Mouse (Mus musculus) mouse embryonic stem cell (cell line): ENCODE data around the gene Runx1.

ENCODE experiments used
- in situ Hi-C, 2 experiments: fragments of 300-500 bp; cut with MboI; formaldehyde crosslinking; loops; 1 replicate in 1 of 2; 3 replicates in 1 of 2; pipeline ENCODE4 v1.14.3; 2019 to 2020; ENCODE audit warnings: low sequenced_read_pairs in 2 of 2, low pct_unique_long_range_greater_than_20kb in 1 of 2, mixed read lengths in 1 of 2; ENCODE audit not compliant: unreplicated experiment in 1 of 2

Gene Runx1

GRCm38 (mm10) chr16:92690759-92691158 is 135.2 kb downstream of the Runx1 start:
- in situ Hi-C loops: no loop called here

DNA sequence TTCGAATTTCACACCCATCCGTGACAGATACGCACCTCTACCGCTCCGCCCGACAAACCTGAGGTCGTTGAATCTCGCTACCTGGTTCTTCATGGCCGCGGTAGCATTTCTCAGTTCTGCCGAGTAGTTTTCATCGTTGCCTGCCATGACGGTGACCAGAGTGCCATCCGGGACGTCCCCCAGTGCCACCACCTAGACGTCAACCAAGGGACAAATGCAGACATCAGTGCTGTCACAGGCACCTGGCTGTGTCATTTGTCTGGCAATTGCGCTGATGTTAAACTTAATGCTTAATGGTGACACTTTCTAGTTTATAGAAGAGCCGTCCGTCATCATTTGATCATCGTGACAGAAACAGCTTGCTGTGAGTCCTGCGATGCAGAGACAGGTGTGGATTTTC is 137.0 kb downstream of the Runx1 start:
- in situ Hi-C loops: no loop called here

DNA sequence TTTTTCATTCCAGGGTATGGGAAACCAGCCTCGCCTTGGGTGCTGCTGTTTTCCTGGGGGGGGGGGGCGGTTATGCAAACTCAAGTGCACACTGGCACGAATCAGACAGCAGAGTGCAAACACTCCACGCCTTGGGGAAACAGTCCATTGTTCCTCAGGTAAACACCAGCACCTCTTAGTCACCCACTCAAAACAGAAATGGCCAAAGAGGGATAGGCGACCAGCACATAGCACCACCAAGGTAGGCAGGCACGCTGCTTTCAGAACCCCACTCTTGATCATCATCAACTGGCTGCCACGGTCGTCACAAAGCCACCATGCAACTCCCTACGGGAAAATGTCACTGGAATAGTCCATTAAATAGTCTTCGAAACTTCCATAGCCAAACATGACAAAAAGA is 139.0 kb downstream of the Runx1 start:
- in situ Hi-C loops: no loop called here

DNA sequence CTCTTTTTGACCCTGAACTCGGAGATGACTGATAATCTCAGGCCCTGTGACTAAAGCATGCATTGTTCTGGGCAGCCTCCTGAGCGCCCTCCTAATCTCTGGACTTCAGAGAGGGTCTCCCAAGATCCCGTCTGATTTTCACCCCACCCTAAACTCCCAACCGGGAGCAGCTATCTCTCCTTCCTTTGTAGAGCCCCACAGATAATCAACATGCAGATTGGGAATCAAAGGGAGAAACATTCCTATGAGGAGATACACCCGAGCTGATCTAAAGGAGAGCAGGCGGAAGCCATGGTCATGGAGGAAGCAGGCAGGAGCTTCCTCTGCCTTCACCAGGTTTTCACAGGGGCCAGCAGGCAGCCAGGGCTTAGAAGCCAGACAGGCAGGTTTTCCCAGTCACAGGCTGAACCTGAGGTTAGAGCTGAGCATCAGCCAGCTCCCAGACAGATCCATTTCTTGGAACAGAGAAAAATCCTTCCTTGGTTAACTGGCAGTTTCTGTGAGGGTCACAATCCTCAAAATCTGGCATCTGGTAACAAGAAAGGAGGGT is 140.1 kb downstream of the Runx1 start:
- in situ Hi-C loops: no loop called here

- in situ Hi-C loops: no loop called here
Observed at GRCm38 (mm10) chr16:92684423-92685211, 141.3 kb downstream of the Runx1 start.

DNA sequence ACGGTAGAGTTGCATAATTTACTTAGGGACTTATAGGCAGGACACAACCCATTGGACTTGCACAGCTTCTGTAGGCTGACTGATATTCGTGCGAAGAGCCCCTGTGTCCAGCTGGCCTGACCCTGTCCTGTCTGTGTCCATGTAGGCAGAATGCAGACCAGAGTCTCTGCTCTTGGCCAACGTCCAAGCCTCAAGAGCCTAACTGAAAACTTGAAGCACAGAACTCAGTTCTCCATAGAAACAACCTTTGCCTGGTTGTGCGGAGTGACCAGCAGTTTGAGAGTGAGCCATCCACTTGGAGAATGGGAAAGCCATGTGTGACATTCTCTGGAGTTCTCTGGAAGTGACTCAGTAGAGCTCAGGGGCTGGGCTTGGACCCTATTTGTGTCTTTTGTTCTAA is 149.3 kb downstream of the Runx1 start:
- in situ Hi-C loops: no loop called here

GRCm38 (mm10) chr16:92675677-92676076 is 150.3 kb downstream of the Runx1 start:
- in situ Hi-C loops: no loop called here

DNA sequence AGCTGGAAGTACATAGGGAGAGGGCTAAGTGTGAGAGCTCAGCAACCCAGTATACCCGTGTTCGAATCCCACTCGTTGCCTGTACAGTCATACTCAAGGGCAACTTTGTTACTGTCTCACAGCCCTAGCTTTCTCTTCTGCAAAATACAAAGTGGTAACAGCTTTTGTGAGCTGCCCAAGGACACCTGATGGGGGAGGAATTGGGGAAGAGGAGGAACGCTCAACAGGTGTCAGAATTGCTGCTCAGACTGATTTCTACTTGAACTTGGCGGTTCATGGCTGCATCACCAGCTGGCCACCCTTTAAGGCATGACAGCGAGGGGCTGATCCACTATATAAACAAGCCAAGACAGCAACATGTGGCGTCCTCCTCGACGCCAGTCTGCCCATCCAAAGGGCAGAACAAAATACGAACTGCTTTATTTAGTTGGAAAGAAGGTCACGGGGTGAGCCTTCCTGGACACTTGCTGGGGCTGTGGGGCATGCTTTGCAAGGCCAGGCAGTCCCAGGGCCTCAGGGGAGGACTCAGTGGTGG is 151.0 kb downstream of the Runx1 start:
- in situ Hi-C loops: no loop called here

DNA sequence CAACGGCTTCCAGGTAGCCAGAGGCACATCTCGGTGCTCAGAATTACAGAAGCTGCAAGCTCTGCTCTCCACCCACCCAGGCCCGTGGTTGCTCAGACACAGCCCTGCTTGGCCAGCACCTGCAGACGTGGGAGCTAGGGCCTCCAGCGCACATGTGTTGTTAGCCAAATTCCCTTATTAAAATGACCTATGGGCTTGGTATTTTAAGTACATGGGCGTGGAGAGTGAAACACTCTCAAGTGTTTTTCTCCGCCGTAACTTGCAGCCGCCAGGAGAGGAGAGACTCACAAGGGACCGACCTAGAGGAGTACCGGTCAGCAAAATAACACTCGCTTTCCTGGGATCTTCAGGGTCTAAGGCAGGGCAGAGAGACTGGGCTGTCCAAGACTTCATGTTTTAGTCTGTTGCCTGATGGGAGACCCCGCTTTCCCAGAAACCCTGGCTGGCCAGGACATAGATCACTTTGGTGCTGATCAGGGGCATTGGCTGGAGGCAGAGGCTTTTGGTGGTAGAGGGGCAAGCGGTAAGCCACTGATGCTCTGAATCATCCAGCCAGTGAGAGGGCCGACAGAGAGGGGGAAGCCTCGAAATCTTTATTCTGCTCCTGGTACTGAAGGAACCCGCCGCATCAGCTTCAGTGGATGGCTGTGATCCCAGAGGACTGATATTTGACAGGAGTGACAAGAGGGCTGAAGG is 151.7 kb downstream of the Runx1 start:
- in situ Hi-C loops: no loop called here

- in situ Hi-C loops: no loop called here
Observed at GRCm38 (mm10) chr16:92668807-92669206, 157.1 kb downstream of the Runx1 start.

- in situ Hi-C loops: no loop called here
Observed at GRCm38 (mm10) chr16:92661757-92662156, 164.2 kb downstream of the Runx1 start.

- in situ Hi-C loops: no loop called here
Observed at GRCm38 (mm10) chr16:92656750-92657149, 169.2 kb downstream of the Runx1 start.

DNA sequence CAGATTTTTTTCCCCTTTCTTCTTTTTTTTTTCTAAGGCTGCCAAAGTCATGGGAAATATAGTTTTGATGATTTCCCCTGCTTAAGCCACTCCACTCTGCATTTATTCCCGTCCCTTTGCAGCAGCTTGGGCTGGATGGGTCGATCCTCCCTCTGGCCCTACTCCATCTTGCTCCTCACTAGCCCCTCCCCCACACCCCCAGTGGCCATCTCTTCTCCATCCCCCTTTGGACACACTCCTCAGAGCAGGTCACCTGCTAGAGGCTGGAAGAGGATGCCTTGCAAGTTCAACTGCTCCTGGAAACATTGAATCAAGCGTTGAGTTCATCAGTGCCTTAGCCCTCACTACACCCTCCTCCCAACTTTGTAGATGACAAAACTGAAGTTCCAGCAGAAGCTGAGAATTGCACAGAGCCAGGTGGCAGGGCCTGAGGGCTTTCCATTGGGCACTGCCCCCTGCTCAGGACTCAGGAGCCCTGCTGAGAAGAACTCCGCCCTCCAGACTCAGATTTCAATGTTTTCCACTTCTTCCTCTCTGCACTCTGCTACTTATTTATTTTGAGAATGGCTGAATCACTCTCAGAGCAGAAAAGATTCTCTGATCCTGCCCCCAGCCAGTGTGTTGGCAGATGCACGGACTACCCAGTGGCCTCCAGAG is 171.5 kb downstream of the Runx1 start:
- in situ Hi-C loops: no loop called here

DNA sequence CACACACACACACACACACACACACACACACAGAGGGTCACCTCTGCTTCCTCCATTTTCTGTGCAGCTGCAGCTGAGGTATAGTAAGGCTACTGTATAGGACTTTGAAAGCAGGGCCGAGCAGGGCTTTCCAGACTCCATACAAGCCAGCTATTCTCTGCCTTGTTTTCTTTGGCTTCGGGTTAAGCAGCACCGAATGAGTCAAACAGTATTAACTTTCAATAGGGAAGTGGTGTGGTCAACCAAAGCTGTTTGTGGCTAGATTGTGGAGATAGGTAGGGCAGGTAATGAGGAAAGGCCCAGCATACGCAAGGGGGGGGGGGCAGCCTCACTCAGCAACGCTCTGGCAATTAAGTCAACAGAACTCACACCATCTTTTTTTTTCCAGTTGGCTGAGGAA is 172.1 kb downstream of the Runx1 start:
- in situ Hi-C loops: no loop called here

GRCm38 (mm10) chr16:92651256-92651655 is 174.7 kb downstream of the Runx1 start:
- in situ Hi-C loops: no loop called here

- in situ Hi-C loops: no loop called here
Observed at GRCm38 (mm10) chr16:92646153-92646552, 179.8 kb downstream of the Runx1 start.

DNA sequence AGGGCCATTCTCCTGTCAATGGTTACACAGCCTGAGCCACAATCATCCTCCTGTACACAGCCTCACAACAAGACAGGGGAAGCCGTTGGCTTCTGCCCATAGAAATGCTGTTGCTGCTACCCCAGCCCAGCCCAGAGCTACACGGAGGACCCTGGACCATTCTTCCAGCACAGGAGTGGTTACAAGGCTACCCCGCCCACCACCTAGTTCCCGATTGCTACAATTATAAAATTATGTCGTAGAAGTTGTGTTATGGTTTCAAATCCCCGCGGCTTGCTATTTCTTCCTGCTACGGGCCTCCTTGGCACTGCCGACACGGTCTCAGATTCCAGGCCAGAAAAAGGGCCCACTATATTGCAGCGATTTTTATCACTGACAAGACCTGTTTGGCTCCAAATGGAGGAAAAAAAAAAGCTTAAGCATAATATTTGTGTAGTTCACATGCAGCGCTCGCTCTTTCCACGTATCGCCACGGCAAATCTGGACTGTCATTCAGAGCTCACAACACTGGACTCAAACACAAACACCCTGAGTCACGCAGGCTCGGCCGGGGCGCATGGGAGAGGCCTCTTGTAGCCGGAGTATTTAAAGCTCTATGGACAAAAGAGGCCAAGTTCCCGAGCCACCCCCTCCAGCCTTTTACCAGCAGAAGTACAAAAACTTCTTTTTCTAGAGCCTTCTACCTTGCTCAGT is 180.4 kb downstream of the Runx1 start:
- in situ Hi-C loops: no loop called here

DNA sequence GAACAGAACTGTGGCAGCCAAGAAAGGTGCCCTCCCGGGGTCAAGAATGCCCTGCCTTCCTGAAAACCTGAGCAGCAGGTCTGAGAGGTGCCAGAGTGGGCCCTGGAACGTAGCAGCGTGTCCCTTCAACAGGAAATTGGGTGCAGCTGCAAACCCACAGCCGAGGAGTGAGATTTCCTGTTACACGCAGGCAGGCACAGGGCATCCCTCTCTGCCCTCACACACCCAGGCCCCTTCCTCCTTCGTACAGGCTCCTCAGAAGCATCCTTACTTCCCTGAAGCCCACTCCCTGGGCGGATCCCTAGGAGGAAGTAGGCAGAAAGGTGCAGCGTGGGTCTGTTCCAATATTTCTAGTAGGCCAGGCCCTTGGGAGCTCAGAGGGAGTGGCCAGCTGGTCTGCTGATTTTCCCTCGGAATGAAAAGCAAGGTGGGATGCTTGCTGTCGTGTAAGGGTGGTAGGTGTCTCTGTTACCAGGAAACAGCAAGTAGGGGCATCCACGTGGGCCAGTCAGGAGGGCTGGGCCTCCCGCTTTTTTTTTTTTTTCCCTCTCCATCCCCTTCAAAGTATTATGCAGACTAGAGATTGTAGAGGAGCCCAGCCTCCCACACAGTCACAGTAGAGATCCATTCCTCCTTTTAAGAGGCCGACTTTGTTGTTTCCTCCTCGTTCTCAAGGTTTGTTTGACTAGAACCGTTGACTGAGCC is 181.1 kb downstream of the Runx1 start:
- in situ Hi-C loops: no loop called here
